Mouse (Mus musculus) liver, adult 2 months (tissue): ENCODE results near the gene Wrb. TPM values are rescaled to one million over a fixed set of nuclear protein-coding genes. Genes with fewer than 3 reads are reported as not detected.

Experiments used
- DNase-seq: peaks from one replicate; pipeline ENCODE4 v3.0.0-alpha.2; 2011; ENCODE audit warnings: low read depth, low spot score; ENCODE audit errors: extremely low read depth
- H3K27ac ChIP-seq: fragments of 200-500 bp; replicated peaks from 2 replicates; pipeline ENCODE4 v1.5.1; 2012; ENCODE audit warnings: low read depth, mild to moderate bottlenecking, control low read depth, inconsistent platforms, low read length; ENCODE audit not compliant: insufficient read depth
- H3K27me3 ChIP-seq: fragments of 200-500 bp; 2 replicates; pipeline ENCODE4 v1.6.1; 2012; ENCODE audit warnings: mild to moderate bottlenecking, moderate library complexity, low read length, inconsistent platforms; ENCODE audit not compliant: control insufficient read depth, insufficient read depth
- H3K36me3 ChIP-seq: fragments of 200-500 bp; 2 replicates; pipeline ENCODE4 v1.6.1; 2012; ENCODE audit warnings: low read length, inconsistent platforms; ENCODE audit not compliant: control insufficient read depth, insufficient read depth
- H3K4me1 ChIP-seq: fragments of 200-500 bp; 2 replicates; pipeline ENCODE4 v1.6.1; 2011; ENCODE audit warnings: low read length; ENCODE audit not compliant: control insufficient read depth, insufficient read depth
- H3K4me3 ChIP-seq: fragments of 200-500 bp; 2 replicates; pipeline ENCODE4 v1.5.1; 2011; ENCODE audit warnings: low read depth, mild to moderate bottlenecking, control low read depth, low read length, moderate library complexity; ENCODE audit not compliant: insufficient read depth
- H3K79me2 ChIP-seq: fragments of 200-500 bp; 2 replicates; pipeline ENCODE4 v1.6.1; 2012; ENCODE audit warnings: inconsistent platforms, mild to moderate bottlenecking, low read length, moderate library complexity; ENCODE audit not compliant: control insufficient read depth, insufficient read depth
- H3K9ac ChIP-seq: fragments of 200-500 bp; 2 replicates; pipeline ENCODE4 v1.6.1; 2012; ENCODE audit warnings: low read depth, mild to moderate bottlenecking, control low read depth, inconsistent platforms, low read length
- CTCF ChIP-seq: fragments of 200-500 bp; IDR thresholded peaks from 2 replicates; pipeline ENCODE4 v1.5.1; 2011; ENCODE audit warnings: low read depth, low read length, control low read depth
- POLR2A ChIP-seq: fragments of 200-500 bp; IDR thresholded peaks from 2 replicates; pipeline ENCODE4 v1.6.1; 2011; ENCODE audit warnings: low read length, control low read depth; ENCODE audit not compliant: insufficient read depth; ENCODE audit errors: extremely low read depth
- WGBS: fragments of 180-500 bp; shearing (Covaris S2); methylation state at CpG from one replicate; pipeline ENCODE4 v1.1.7; 2018; 5-methylcytosine and 5-hydroxymethylcytosine counted together
- polyA plus RNA-seq: library from polyadenylated mRNA; depleted of rRNA; stranded (reverse); fragments of >200 nt; gene quantifications from 2 replicates; pipeline ENCODE4 v1.2.3, GENCODE M21; 2012; rRNA removed
- total RNA-seq: library from RNA; depleted of rRNA; stranded (reverse); fragments of >200 nt; gene quantifications from 2 replicates; pipeline ENCODE4 v1.2.3, GENCODE M21; 2014; rRNA removed

Gene Wrb
- total and polyA plus RNA-seq, 2 experiments: 4.6 to 14.0 TPM

- Histone ChIP-seq H3K4me3 (peak overlapping the region; percentile 49; the same call in 1 of the 2 replicates), H3K79me2 (no peaks in the 10 kb centered on the region), H3K27ac (no peak overlapping the region), H3K36me3 (no peaks in the 10 kb centered on the region), H3K27me3 (no peaks in the 10 kb centered on the region), H3K4me1 (no peaks in the 10 kb centered on the region), H3K9ac (no peak overlapping the region)
- no peak for TF ChIP-seq POLR2A
- TF ChIP-seq CTCF: no peak
- DNase-seq: no peak
- 51% methylated on average over 9 of the region's 9 CpGs for WGBS
Observed at GRCm38 (mm10) chr16:96200702-96201028, 55.5 kb downstream of the Wrb start.

GRCm38 (mm10) chr16:96201485-96202232 lies 56.5 kb downstream of the Wrb start:
- WGBS: 78% methylated on average over 11 of the region's 11 CpGs
- no peak overlapping the region for H3K4me3 ChIP-seq

More at GRCm38 (mm10) chr16:96201485-96202232, 56.5 kb downstream of the Wrb start:
- no peak overlapping the region for H3K27ac ChIP-seq
- H3K36me3 ChIP-seq: no peaks in the 10 kb centered on the region
- no peaks in the 10 kb centered on the region for H3K4me1 ChIP-seq
- no peaks in the 10 kb centered on the region for H3K27me3 ChIP-seq
- H3K79me2 ChIP-seq: no peaks in the 10 kb centered on the region
- DNase-seq: no peak
- no peak overlapping the region for H3K9ac ChIP-seq
- TF ChIP-seq CTCF: no peak
- TF ChIP-seq POLR2A: no peak

Other genes starting within 250 kb of the Wrb start
- 39.2 and 42.5 TPM in 2 replicates for gene Psmg1, start 154.4 kb upstream of the Wrb start, total RNA-seq
- 21.4 and 23.8 TPM in 2 replicates for gene Psmg1, start 154.4 kb upstream of the Wrb start, polyA plus RNA-seq
- gene Brwd1, start 62.9 kb upstream of the Wrb start, total RNA-seq: 56.3 and 59.8 TPM in 2 replicates
- 9.9 and 12.3 TPM in 2 replicates for gene Brwd1, start 62.9 kb upstream of the Wrb start, polyA plus RNA-seq
- gene Hmgn1, start 17.7 kb upstream of the Wrb start, total RNA-seq: 43.9 and 48.3 TPM in 2 replicates
- 11.4 and 15.0 TPM in 2 replicates for gene Hmgn1, start 17.7 kb upstream of the Wrb start, polyA plus RNA-seq
- 0.07 and 0.09 TPM in 2 replicates for gene Lca5l, start 46.9 kb downstream of the Wrb start, total RNA-seq
- not detected in 2 replicates for gene Lca5l, start 46.9 kb downstream of the Wrb start, polyA plus RNA-seq
- gene Sh3bgr, start 55.0 kb downstream of the Wrb start, total RNA-seq: 0.55 and 0.60 TPM in 2 replicates
- 0.36 TPM in 1 of 2 replicates, not detected in the other for gene Sh3bgr, start 55.0 kb downstream of the Wrb start, polyA plus RNA-seq
- not detected in 2 replicates for gene B3galt5, start 90.4 kb downstream of the Wrb start, total RNA-seq
- 0.05 and 0.09 TPM in 2 replicates for gene B3galt5, start 90.4 kb downstream of the Wrb start, polyA plus RNA-seq